Mouse (Mus musculus): ENCODE results near the gene Fgd6.

GRCm38 (mm10) chr10:94082040-94082734 is 46.4 kb downstream of the Fgd6 start:
- TF ChIP-seq CTCF (IDR thresholded peaks at IDR 0.05; ENCODE audit: borderline replicate concordance, extremely low read depth, insufficient read depth, insufficient read length) (no peak), POLR2A (IDR thresholded peaks at IDR 0.05; ENCODE audit: borderline replicate concordance, extremely low read depth, insufficient read depth, insufficient read length, poor library complexity, severe bottlenecking) (no peak)
